ENCODE assay signal across 8 mouse cellular contexts in the genomic region with DNA sequence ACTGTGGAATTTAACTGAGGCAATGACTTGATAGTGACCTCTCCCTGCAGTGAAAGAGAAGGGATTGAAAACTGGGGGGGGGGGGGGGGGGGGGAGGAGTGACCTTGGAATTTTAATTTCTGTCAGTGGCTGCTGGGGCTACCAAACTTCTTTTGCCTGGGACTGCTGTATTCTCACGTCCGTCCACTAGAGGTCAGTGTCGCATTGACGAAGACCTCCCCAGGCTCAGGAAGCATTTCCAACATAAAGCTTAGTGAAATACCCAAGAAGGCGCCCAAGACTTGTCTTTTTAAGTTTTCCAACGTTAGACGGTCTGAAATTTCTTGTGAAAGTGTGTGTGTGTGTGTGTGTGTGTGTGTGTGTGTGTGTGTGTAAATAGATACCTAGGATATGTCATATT.
DNase-seq lines count a peak whose midpoint lies in the region; TF ChIP-seq lines count a peak whose summit lies in the region.

No protein-coding gene starts in this region.

- 5% methylated on average over 7 of the region's 7 CpGs for WGBS in olfactory bulb, adult 2 months

- H3K4me1 ChIP-seq in olfactory bulb, adult 2 months (ENCODE audit: control insufficient read depth, insufficient read depth, low read length), result peaks cover 3% of the 10 kb centered on the region

- no peak for TF ChIP-seq POLR2A in olfactory bulb, adult 2 months (IDR thresholded peaks at IDR 0.05; ENCODE audit: insufficient read depth, low read depth, low read length)

- no peak overlapping the region for H3K4me3 ChIP-seq in olfactory bulb, adult 2 months (ENCODE audit: insufficient read depth, low read depth, low read length)

- intact Hi-C loops in heart, postnatal 14 days (cut with DNase I), result loop anchor here (1.0 to 5.0 kb wide), 3 partner anchors 200 to 288 kb away; no protein-coding TSS in a partner anchor
- intact Hi-C loops in left cerebral cortex, postnatal 4 days (cut with DNase I), result loop anchor here (2.0 to 10.0 kb wide), 2 partner anchors 201 to 291 kb away; no protein-coding TSS in a partner anchor

- DNase-seq in layer of hippocampus, adult 11-12 months (ENCODE audit: low spot score), result peak; percentile 72
- no peak for DNase-seq in layer of hippocampus, adult 9-11 months
- peak; percentile 70 to 78 for DNase-seq in adrenal gland, adult 18-20 months (ENCODE audit: low spot score in 2 of 2)
- peak; percentile 62 for DNase-seq in embryo, embryonic 11.5 days (ENCODE audit: low read depth, low spot score)
- peak; percentile 77 to 89 for DNase-seq in heart, postnatal 14 days
- DNase-seq in left cerebral cortex, postnatal 4 days, result peak; percentile 77
- DNase-seq in thymus, postnatal 14 days, result peak; percentile 83

- H3K27ac ChIP-seq in olfactory bulb, adult 2 months (ENCODE audit: insufficient read depth, low read depth, low read length), result no peak overlapping the region

- TF ChIP-seq CTCF in olfactory bulb, adult 2 months (IDR thresholded peaks at IDR 0.05; ENCODE audit: insufficient read depth, low read depth, low read length), result peak; percentile 43; the same call in 1 of the 2 replicates
